Mouse (Mus musculus): ENCODE data around the gene Ubxn6. TPM values are rescaled to one million over a fixed set of nuclear protein-coding genes. Genes with fewer than 3 reads are reported as not detected.

Ubxn6 gene
- total RNA-seq, 1 experiment: 34.8 TPM

DNA sequence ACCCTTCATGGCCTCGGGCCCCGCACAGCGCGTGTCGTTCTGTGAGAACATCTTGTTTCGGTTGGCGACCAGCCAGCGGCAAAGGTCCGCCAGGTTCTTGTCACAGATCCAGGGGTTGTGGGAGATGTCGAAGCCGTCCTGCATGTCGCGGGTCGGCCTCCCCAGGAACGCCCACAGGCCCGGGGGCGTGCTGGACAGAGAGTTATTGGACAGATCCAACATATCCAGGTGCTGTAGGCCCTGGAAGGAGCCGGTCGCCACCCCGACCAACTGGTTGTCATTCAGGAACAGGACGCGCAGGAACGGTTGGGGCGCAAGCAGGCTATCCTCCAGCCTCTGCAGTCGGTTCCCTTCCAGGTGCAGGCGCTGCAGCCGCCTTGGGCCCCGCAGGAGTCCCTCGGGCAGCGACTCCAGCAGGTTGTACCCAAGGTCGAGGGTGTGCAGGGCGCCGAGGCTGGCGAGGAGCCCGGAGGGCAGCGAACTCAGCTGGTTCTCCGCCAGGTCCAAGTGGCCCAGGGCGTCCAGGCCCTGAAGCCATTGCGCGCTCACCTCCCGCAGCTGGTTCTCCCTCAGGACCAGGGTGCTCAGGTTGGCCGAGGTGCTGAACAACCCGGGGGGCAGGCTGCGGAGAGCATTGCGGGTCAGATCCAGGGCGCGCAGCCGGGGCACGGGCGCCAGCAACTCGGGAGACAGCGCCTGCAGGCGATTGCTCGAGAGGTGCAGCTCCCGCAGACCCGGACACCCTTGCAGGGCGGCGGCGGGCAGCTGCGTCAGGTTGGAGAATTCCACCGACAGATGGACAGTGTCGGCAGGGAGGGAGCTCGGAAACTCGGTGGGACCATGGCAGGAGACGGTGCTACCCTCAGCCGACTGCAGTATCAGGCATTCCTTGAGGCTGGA, 45.4 kb upstream of the Ubxn6 start:
- H3K36me3 ChIP-seq (ENCODE audit: control insufficient read depth, insufficient read depth, low read length, poor library complexity, severe bottlenecking): no peaks in the 10 kb centered on the region
- no peaks in the 10 kb centered on the region for H3K9me3 ChIP-seq (ENCODE audit: control insufficient read depth, insufficient read depth, low read depth, low read length)
- H3K9ac ChIP-seq (ENCODE audit: insufficient read depth, low read depth, low read length, poor library complexity, severe bottlenecking): 0 out of 2 replicates have a peak overlapping the region, but pooled peaks have one; percentile 6
- in situ Hi-C loops (cut with MboI; ENCODE audit: low sequenced_read_pairs in 2 of 2, unreplicated experiment in 2 of 2): no loop called here
- H3K4me1 ChIP-seq (ENCODE audit: control insufficient read depth in 2 of 2, insufficient read depth in 2 of 2, low read length in 2 of 2, poor library complexity in 1 of 2): peaks cover 0 to 5% of the 10 kb centered on the region in 2 experiments; a peak in 1 of 4 replicates
- H3K27ac ChIP-seq (ENCODE audit: insufficient read depth, low read depth, low read length, poor library complexity, severe bottlenecking): no peak overlapping the region
- no peak for TF ChIP-seq ZNF384 (IDR thresholded peaks at IDR 0.05; ENCODE audit: low read depth, low read length)
- TF ChIP-seq MAFK (IDR thresholded peaks at IDR 0.05; ENCODE audit: insufficient read depth, low read depth, low read length): no peak
- TF ChIP-seq CHD2 (IDR thresholded peaks at IDR 0.05; ENCODE audit: low read depth, low read length): no peak
- no peak for TF ChIP-seq HCFC1 (IDR thresholded peaks at IDR 0.05; ENCODE audit: borderline replicate concordance, insufficient read depth, low read length)
- TF ChIP-seq ZC3H11A (IDR thresholded peaks at IDR 0.05; ENCODE audit: borderline replicate concordance, low read depth, low read length): no peak
- no peak for DNase-seq (ENCODE audit: low read depth, low spot score)
- H3K4me3 ChIP-seq (ENCODE audit: insufficient read depth in 1 of 2, low read depth in 1 of 2, low read length in 2 of 2, poor library complexity in 1 of 2, severe bottlenecking in 1 of 2): peak overlapping the region; percentile 57 to 61

DNA sequence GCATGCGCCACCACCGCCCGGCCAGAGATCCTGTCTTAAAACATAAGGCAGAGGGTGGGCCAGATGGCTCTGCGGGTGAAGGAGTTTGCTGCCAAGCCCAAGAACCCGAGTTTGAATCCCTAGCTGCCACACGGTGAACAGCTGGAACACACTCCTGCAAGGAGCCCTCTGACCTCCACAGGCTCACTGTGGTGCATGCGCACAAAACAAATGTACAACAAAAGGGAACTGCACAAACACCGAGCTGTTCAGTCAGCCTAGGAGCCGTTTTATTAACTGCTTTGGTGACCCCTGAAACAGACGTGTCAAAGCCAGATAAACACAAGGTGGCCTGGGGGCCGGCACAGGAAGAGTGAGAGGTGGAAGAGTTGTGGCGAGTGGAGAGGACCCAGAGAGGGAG, 44.6 kb upstream of the Ubxn6 start:
- H3K9me3 ChIP-seq (ENCODE audit: control insufficient read depth, insufficient read depth, low read depth, low read length): no peaks in the 10 kb centered on the region
- TF ChIP-seq ZC3H11A (IDR thresholded peaks at IDR 0.05; ENCODE audit: borderline replicate concordance, low read depth, low read length) (no peak), MAFK (IDR thresholded peaks at IDR 0.05; ENCODE audit: insufficient read depth, low read depth, low read length) (no peak), CHD2 (IDR thresholded peaks at IDR 0.05; ENCODE audit: low read depth, low read length) (no peak), ZNF384 (IDR thresholded peaks at IDR 0.05; ENCODE audit: low read depth, low read length) (no peak), HCFC1 (IDR thresholded peaks at IDR 0.05; ENCODE audit: borderline replicate concordance, insufficient read depth, low read length) (no peak)
- DNase-seq (ENCODE audit: low read depth, low spot score): no peak
- H3K9ac ChIP-seq (ENCODE audit: insufficient read depth, low read depth, low read length, poor library complexity, severe bottlenecking): no peak overlapping the region
- H3K4me3 ChIP-seq (ENCODE audit: insufficient read depth in 1 of 2, low read depth in 1 of 2, low read length in 2 of 2, poor library complexity in 1 of 2, severe bottlenecking in 1 of 2): peak overlapping the region; percentile 57 to 61; a peak in 1 of 4 replicates
- H3K27ac ChIP-seq (ENCODE audit: insufficient read depth, low read depth, low read length, poor library complexity, severe bottlenecking): no peak overlapping the region
- in situ Hi-C loops (cut with MboI; ENCODE audit: low sequenced_read_pairs in 2 of 2, unreplicated experiment in 2 of 2): no loop called here
- H3K36me3 ChIP-seq (ENCODE audit: control insufficient read depth, insufficient read depth, low read length, poor library complexity, severe bottlenecking): no peaks in the 10 kb centered on the region
- H3K4me1 ChIP-seq (ENCODE audit: control insufficient read depth in 2 of 2, insufficient read depth in 2 of 2, low read length in 2 of 2, poor library complexity in 1 of 2): peaks cover 0 to 5% of the 10 kb centered on the region in 2 experiments; a peak in 1 of 4 replicates

DNA sequence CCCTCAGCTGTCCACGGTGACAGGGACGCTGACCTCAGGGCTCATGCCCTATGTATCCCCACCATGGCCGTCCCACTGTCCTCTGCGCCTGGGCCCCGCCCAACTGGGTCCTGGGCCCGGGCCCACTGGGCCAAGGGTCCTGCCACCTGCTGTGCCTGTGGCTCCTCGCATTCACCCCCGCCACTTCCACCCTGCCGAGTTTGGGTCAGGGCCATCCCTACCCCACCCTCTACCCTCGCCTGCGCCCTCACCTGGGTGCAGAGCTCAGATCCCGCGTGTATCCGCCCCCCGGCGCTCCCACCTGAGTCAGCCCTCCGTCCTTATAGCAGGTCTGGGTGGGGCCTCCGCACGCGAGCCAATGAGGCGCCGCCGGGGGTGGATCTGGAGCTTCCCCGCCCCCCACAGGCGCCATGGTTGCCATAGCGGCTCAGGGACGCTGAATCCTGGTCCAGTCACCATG, 42.5 kb upstream of the Ubxn6 start, which contains the start of gene Plin5:
Plin5 (minus strand) TSS at position 346 of the 460 bp plus-strand sequence.
- Histone ChIP-seq H3K4me3 (ENCODE audit: insufficient read depth in 1 of 2, low read depth in 1 of 2, low read length in 2 of 2, poor library complexity in 1 of 2, severe bottlenecking in 1 of 2) (peak within 1 kb of the TSS; percentile 60 to 62), H3K27ac (ENCODE audit: insufficient read depth, low read depth, low read length, poor library complexity, severe bottlenecking) (no peak within 1 kb of the TSS), H3K4me1 (ENCODE audit: control insufficient read depth in 2 of 2, insufficient read depth in 2 of 2, low read length in 2 of 2, poor library complexity in 1 of 2) (peaks cover 0 to 10% of the 10 kb centered on the region in 2 experiments; a peak in 1 of 4 replicates), H3K36me3 (ENCODE audit: control insufficient read depth, insufficient read depth, low read length, poor library complexity, severe bottlenecking) (no peaks in the 10 kb centered on the region), H3K9me3 (ENCODE audit: control insufficient read depth, insufficient read depth, low read depth, low read length) (no peaks in the 10 kb centered on the region), H3K9ac (ENCODE audit: insufficient read depth, low read depth, low read length, poor library complexity, severe bottlenecking) (peak within 1 kb of the TSS; percentile 12; the same call in 1 of the 2 replicates)
- peak; percentile 74 for DNase-seq (ENCODE audit: low read depth, low spot score)
- TF ChIP-seq CHD2 (IDR thresholded peaks at IDR 0.05; ENCODE audit: low read depth, low read length) (no peak), MAFK (IDR thresholded peaks at IDR 0.05; ENCODE audit: insufficient read depth, low read depth, low read length) (0 out of 2 replicates have a peak, but pooled peaks have one; percentile 40), ZC3H11A (IDR thresholded peaks at IDR 0.05; ENCODE audit: borderline replicate concordance, low read depth, low read length) (no peak), ZNF384 (IDR thresholded peaks at IDR 0.05; ENCODE audit: low read depth, low read length) (no peak)
- in situ Hi-C loops (cut with MboI; ENCODE audit: low sequenced_read_pairs in 2 of 2, unreplicated experiment in 2 of 2): no loop called here

GRCm38 (mm10) chr17:56116193-56116592, 41.4 kb upstream of the Ubxn6 start:
- DNase-seq (ENCODE audit: low read depth, low spot score): no peak
- H3K4me1 ChIP-seq (ENCODE audit: control insufficient read depth in 2 of 2, insufficient read depth in 2 of 2, low read length in 2 of 2, poor library complexity in 1 of 2): peaks cover 0 to 10% of the 10 kb centered on the region in 2 experiments; a peak in 1 of 4 replicates
- H3K27ac ChIP-seq (ENCODE audit: insufficient read depth, low read depth, low read length, poor library complexity, severe bottlenecking): no peak overlapping the region
- H3K36me3 ChIP-seq (ENCODE audit: control insufficient read depth, insufficient read depth, low read length, poor library complexity, severe bottlenecking): no peaks in the 10 kb centered on the region
- in situ Hi-C loops (cut with MboI; ENCODE audit: low sequenced_read_pairs in 2 of 2, unreplicated experiment in 2 of 2): no loop called here
- TF ChIP-seq CHD2 (IDR thresholded peaks at IDR 0.05; ENCODE audit: low read depth, low read length): no peak
- TF ChIP-seq MAFK (IDR thresholded peaks at IDR 0.05; ENCODE audit: insufficient read depth, low read depth, low read length): no peak
- TF ChIP-seq HCFC1 (IDR thresholded peaks at IDR 0.05; ENCODE audit: borderline replicate concordance, insufficient read depth, low read length): no peak
- TF ChIP-seq ZC3H11A (IDR thresholded peaks at IDR 0.05; ENCODE audit: borderline replicate concordance, low read depth, low read length): no peak
- TF ChIP-seq ZNF384 (IDR thresholded peaks at IDR 0.05; ENCODE audit: low read depth, low read length): no peak
- no peak overlapping the region for H3K9ac ChIP-seq (ENCODE audit: insufficient read depth, low read depth, low read length, poor library complexity, severe bottlenecking)
- no peaks in the 10 kb centered on the region for H3K9me3 ChIP-seq (ENCODE audit: control insufficient read depth, insufficient read depth, low read depth, low read length)
- H3K4me3 ChIP-seq (ENCODE audit: insufficient read depth in 1 of 2, low read depth in 1 of 2, low read length in 2 of 2, poor library complexity in 1 of 2, severe bottlenecking in 1 of 2): no peak overlapping the region

Measured in ES-E14 (cell line).